Mouse (Mus musculus): Measurements from ENCODE around the gene Ppfibp2. TPM values are rescaled to one million over a fixed set of nuclear protein-coding genes. Genes with fewer than 3 reads are reported as not detected.
A peak's percentile ranks its signal among the peaks of the same experiment; 100 is the strongest.

The Ppfibp2 gene
- polyA plus RNA-seq, 1 experiment from 2014 or later, result 18.2 TPM

GRCm38 (mm10) chr7:107688040-107688439, 93.0 kb downstream of the Ppfibp2 start:
- H3K9me3 ChIP-seq, result no peaks in the 10 kb centered on the region
- no peak overlapping the region for H3K4me3 ChIP-seq
- no peak overlapping the region for H3K27ac ChIP-seq
- H3K4me1 ChIP-seq, result peaks cover 15% of the 10 kb centered on the region
- no peak overlapping the region for H3K9ac ChIP-seq
- H3K4me2 ChIP-seq, result no peak overlapping the region
- 72% methylated on average over 4 of the region's 4 CpGs for WGBS
- ATAC-seq (ENCODE audit: insufficient number of reproducible peaks, low FRiP score, low TSS enrichment, low read depth), result no peak
- H3K27me3 ChIP-seq, result no peaks in the 10 kb centered on the region
- no peaks in the 10 kb centered on the region for H3K36me3 ChIP-seq

DNA sequence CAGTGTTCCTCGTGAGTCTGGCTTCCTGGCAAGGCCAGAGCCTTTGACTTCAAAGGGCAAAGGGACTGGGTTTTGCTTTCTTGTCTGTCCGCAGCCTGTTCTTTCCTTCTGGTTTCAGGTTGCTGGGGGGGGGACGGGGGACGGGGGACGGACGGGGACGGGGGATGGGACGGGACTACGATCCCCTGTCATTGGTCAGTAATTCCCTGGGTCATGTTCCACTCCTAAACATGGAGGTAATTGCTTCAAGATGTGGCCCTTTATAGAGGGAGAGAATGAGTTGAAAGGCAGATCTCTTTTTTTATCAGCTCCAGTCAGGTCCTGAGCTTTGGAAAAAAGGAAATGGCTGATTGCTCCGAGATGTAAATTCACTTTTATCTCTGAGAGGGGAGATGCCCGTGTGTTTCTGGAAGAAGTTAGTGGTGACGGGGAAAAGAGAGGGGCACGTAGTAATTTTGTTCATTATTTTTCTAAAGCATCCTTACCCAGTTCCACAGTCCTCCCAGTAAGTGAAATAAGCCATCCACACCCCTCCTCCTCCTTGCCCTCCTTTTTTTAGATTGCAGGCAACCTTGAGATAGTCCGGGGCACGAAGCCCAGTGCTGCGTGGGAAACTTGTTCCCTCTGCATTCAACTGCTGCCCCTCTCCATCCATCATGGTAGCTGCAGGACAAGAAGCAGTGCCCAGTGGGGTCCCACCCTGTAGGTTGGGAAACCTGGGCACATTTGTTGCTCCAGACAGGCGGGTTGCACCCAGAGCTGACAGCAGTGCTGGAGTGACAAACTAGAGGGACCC, 95.6 kb downstream of the Ppfibp2 start:
- no peaks in the 10 kb centered on the region for H3K9me3 ChIP-seq
- no peak overlapping the region for H3K9ac ChIP-seq
- H3K4me1 ChIP-seq, result peaks cover 15% of the 10 kb centered on the region
- H3K27me3 ChIP-seq, result no peaks in the 10 kb centered on the region
- peak overlapping the region; percentile 57; the same call in 1 of the 2 replicates for H3K27ac ChIP-seq
- no peaks in the 10 kb centered on the region for H3K36me3 ChIP-seq
- ATAC-seq (ENCODE audit: insufficient number of reproducible peaks, low FRiP score, low TSS enrichment, low read depth), result no peak
- 0 out of 2 replicates have a peak overlapping the region, but pooled peaks have one; percentile 2 for H3K4me2 ChIP-seq
- no peak overlapping the region for H3K4me3 ChIP-seq
- 13% methylated on average over 17 of the region's 17 CpGs for whole genome bisulfite sequencing

DNA sequence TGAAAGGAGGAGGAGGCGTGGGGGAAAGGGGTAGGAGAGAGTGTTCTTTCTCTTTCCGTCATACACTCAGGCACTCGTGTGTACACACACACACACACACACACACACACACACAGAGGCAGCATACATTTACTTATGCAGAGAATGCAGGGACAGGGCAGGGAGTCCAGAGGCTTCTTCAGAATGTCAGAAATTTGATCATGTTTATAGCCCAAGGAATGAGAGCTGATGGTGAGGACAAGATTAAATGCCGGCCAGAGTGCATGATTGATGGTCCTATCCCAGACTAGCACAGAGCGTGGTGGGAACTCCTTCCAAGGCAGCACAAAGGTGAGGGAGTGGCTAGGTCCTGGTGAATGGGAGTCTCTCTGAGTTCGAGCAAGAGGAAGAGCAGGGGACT, 96.5 kb downstream of the Ppfibp2 start:
- H3K9me3 ChIP-seq, result no peaks in the 10 kb centered on the region
- H3K27me3 ChIP-seq, result no peaks in the 10 kb centered on the region
- no peak overlapping the region for H3K4me2 ChIP-seq
- WGBS, result 33% methylated on average over 6 of the region's 6 CpGs
- no peak for ATAC-seq (ENCODE audit: insufficient number of reproducible peaks, low FRiP score, low TSS enrichment, low read depth)
- no peak overlapping the region for H3K4me3 ChIP-seq
- no peaks in the 10 kb centered on the region for H3K36me3 ChIP-seq
- H3K9ac ChIP-seq, result no peak overlapping the region
- H3K27ac ChIP-seq, result no peak overlapping the region
- H3K4me1 ChIP-seq, result peaks cover 15% of the 10 kb centered on the region

DNA sequence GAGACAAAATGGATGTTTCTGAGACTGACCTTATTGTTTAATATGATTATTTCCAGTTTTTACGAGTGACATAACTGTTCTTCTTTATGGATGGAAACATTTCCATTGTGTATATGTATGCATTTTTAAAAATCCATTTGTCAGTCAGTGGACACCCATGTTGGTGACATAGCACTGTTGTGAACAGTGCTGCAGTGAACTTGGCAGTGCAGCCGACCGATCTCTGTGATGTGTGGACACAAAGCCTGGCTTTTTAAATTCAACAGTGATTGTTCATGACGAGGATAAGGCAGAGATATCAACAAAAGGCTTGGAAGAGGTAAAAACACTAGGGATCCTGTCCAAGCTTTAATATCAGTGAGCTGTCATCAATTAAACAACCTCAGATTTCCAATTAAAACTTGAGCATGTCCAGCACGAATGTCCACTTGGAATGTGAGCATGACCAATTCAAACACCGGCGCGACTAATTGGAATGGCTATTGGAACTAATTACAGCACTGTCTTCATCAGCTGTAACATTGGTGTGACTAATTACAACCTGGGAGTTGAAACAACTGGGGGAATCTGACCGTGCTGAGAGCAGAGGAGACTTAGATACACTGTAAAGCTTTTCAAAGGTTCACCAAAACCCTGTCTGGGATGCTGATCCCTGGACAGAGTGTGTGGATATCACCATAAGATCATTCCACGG, 99.4 kb downstream of the Ppfibp2 start:
- Histone ChIP-seq H3K4me1 (peaks cover 15% of the 10 kb centered on the region), H3K9me3 (no peaks in the 10 kb centered on the region), H3K4me3 (no peak overlapping the region), H3K4me2 (no peak overlapping the region), H3K27ac (no peak overlapping the region), H3K36me3 (no peaks in the 10 kb centered on the region), H3K9ac (no peak overlapping the region), H3K27me3 (no peaks in the 10 kb centered on the region)
- WGBS, result 66% methylated on average over 10 of the region's 10 CpGs
- no peak for ATAC-seq (ENCODE audit: insufficient number of reproducible peaks, low FRiP score, low TSS enrichment, low read depth)

DNA sequence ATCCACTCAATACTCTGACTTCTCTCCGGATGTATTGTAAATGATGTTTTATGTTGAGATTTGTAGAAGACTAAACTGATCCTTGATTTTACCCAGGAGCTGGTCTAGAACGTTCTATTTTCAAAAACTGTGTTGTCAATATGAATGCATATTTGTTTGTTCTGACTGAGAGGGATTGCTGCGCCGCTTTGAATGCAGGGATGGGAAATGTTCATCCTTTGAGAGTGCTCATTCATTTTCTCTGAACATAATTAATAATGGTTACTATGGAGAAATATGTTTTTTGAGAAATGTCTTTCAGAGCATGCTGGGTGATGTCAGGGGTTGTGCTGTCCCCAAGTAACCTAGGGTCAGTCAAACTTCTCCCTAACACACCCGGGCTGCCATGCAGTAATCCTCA, 102.1 kb downstream of the Ppfibp2 start:
- no peak overlapping the region for H3K4me2 ChIP-seq
- H3K4me1 ChIP-seq, result peaks cover 4% of the 10 kb centered on the region; the same call in 1 of the 2 replicates
- H3K27ac ChIP-seq, result no peak overlapping the region
- H3K4me3 ChIP-seq, result no peak overlapping the region
- WGBS, result 84% methylated on average over 5 of the region's 5 CpGs
- ATAC-seq (ENCODE audit: insufficient number of reproducible peaks, low FRiP score, low TSS enrichment, low read depth), result no peak
- 0 out of 2 replicates have a peak, but pooled peaks cover 6% of the 10 kb centered on the region for H3K36me3 ChIP-seq
- no peak overlapping the region for H3K9ac ChIP-seq
- no peaks in the 10 kb centered on the region for H3K27me3 ChIP-seq
- H3K9me3 ChIP-seq, result no peaks in the 10 kb centered on the region

- no peaks in the 10 kb centered on the region for H3K9me3 ChIP-seq
- peaks cover 11% of the 10 kb centered on the region; the same call in 1 of the 2 replicates for H3K4me1 ChIP-seq
- 0 out of 2 replicates have a peak, but pooled peaks cover 6% of the 10 kb centered on the region for H3K36me3 ChIP-seq
- H3K27me3 ChIP-seq, result no peaks in the 10 kb centered on the region
- no peak for ATAC-seq (ENCODE audit: insufficient number of reproducible peaks, low FRiP score, low TSS enrichment, low read depth)
- H3K27ac ChIP-seq, result 0 out of 2 replicates have a peak overlapping the region, but pooled peaks have one; percentile 27
- H3K9ac ChIP-seq, result no peak overlapping the region
- H3K4me3 ChIP-seq, result no peak overlapping the region
- no peak overlapping the region for H3K4me2 ChIP-seq
- WGBS, result 55% methylated on average over 1 of the region's 1 CpGs
Observed at GRCm38 (mm10) chr7:107699926-107700325, 104.9 kb downstream of the Ppfibp2 start.

- H3K4me1 ChIP-seq, result peaks cover 11% of the 10 kb centered on the region; the same call in 1 of the 2 replicates
- H3K9ac ChIP-seq, result no peak overlapping the region
- no peak for ATAC-seq (ENCODE audit: insufficient number of reproducible peaks, low FRiP score, low TSS enrichment, low read depth)
- no peak overlapping the region for H3K4me2 ChIP-seq
- 0 out of 2 replicates have a peak, but pooled peaks cover 10% of the 10 kb centered on the region for H3K36me3 ChIP-seq
- WGBS, result 83% methylated on average over 5 of the region's 5 CpGs
- H3K27me3 ChIP-seq, result no peaks in the 10 kb centered on the region
- H3K9me3 ChIP-seq, result no peaks in the 10 kb centered on the region
- no peak overlapping the region for H3K27ac ChIP-seq
- no peak overlapping the region for H3K4me3 ChIP-seq
Observed at GRCm38 (mm10) chr7:107700646-107701045, 105.6 kb downstream of the Ppfibp2 start.

DNA sequence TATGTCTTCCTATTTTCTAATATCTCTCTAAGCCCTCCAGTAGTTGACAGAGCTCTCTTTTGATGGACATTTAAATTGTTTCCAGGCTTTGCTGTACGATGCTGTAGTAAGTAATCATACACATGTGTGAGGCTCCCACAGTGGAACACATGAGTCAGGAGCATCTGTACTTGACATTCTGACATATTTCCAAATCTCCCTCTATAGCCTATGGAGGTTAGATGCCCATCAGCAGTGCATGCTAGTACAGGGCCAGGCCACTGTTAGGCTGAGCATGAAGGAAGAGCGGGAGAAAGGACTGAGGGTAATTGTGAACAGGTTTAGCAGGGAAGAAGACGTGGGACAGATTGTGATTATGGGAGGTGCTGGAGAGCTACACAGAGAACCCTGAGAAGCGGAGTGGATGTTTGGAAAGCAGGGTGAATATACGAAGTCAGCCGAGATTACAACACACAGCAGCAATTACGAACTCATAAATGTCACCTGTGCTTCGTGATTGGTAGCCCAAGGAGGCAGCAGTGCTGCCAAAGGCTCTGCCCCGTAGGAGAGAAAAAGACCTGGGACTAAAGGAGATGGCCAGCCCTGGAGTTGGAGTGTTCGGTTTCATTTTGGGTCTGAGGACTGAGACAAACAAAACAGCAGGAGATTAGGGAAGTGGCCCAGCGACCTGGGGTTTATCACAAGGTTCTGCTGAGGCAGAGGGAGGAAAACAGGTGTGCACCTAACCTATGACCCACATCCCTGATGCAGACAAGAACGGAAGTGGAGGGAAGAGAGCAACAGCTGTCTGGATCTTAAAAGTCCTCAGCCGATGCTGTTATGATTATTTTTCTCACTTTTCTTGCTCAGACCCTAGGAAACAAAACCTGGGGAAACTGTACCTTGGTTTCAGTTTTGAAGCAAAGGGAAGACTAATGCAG, 107.7 kb downstream of the Ppfibp2 start:
- Histone ChIP-seq H3K4me1 (peaks cover 13% of the 10 kb centered on the region; the same call in 1 of the 2 replicates), H3K4me2 (no peak overlapping the region), H3K27me3 (no peaks in the 10 kb centered on the region), H3K27ac (peak overlapping the region; percentile 43; the same call in 1 of the 2 replicates), H3K4me3 (no peak overlapping the region), H3K9me3 (no peaks in the 10 kb centered on the region), H3K36me3 (0 out of 2 replicates have a peak, but pooled peaks cover 10% of the 10 kb centered on the region), H3K9ac (no peak overlapping the region)
- ATAC-seq (ENCODE audit: insufficient number of reproducible peaks, low FRiP score, low TSS enrichment, low read depth), result peak; percentile 55
- WGBS, result 19% methylated on average over 13 of the region's 13 CpGs

DNA sequence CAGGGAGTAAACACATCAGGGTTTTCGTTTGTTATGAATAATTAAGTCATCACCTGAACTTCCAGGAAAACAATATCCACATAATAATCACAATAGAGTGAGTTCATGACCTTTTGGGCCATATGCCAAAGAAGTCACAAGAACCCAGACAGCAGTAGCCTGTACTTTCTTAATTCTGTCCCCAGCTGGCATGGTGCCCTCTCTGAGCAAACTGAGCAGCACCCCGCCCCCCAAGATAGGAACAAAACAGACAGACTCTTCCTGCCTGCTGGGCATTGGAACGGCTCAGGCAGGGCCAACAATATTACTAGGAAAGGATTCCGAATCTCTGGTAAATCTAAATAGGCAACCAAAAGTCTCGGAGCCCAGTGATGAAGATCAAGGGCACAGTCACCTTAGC, 110.9 kb downstream of the Ppfibp2 start:
- Histone ChIP-seq H3K27ac (no peak overlapping the region), H3K4me2 (no peak overlapping the region)

DNA sequence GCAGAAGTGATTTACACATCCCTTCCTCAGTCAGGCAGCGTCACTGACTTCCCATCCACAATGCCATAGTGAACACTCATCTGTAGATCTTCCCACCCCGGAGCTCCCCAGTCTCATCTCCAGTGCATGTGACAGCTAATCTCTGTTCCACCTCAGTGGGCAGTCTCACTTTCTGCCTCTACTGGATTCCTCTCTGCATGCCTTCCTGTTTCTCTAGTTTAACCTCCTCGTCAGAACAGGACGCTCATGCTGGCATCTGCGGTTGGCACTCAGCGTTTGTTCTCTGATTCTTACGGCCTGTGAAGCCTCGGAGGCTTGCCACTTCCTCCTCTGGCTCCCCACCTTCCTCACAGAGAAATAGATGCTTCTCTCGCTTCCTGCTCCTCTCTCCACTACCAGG, 112.6 kb downstream of the Ppfibp2 start:
- H3K4me2 ChIP-seq, result no peak overlapping the region
- ATAC-seq (ENCODE audit: insufficient number of reproducible peaks, low FRiP score, low TSS enrichment, low read depth), result no peak
- H3K27ac ChIP-seq, result peak overlapping the region; percentile 72
- H3K36me3 ChIP-seq, result 0 out of 2 replicates have a peak, but pooled peaks cover 4% of the 10 kb centered on the region
- no peaks in the 10 kb centered on the region for H3K27me3 ChIP-seq
- peaks cover 23% of the 10 kb centered on the region for H3K4me1 ChIP-seq
- H3K9ac ChIP-seq, result no peak overlapping the region
- WGBS, result 57% methylated on average over 9 of the region's 9 CpGs
- H3K9me3 ChIP-seq, result no peaks in the 10 kb centered on the region
- H3K4me3 ChIP-seq, result no peak overlapping the region

More for the DNA sequence above, 110.9 kb downstream of the Ppfibp2 start:
- Histone ChIP-seq H3K9ac (no peak overlapping the region), H3K4me1 (peaks cover 24% of the 10 kb centered on the region), H3K9me3 (no peaks in the 10 kb centered on the region), H3K4me3 (no peak overlapping the region), H3K27me3 (no peaks in the 10 kb centered on the region), H3K36me3 (0 out of 2 replicates have a peak, but pooled peaks cover 5% of the 10 kb centered on the region)
- 74% methylated on average over 5 of the region's 5 CpGs for WGBS
- ATAC-seq (ENCODE audit: insufficient number of reproducible peaks, low FRiP score, low TSS enrichment, low read depth), result no peak

DNA sequence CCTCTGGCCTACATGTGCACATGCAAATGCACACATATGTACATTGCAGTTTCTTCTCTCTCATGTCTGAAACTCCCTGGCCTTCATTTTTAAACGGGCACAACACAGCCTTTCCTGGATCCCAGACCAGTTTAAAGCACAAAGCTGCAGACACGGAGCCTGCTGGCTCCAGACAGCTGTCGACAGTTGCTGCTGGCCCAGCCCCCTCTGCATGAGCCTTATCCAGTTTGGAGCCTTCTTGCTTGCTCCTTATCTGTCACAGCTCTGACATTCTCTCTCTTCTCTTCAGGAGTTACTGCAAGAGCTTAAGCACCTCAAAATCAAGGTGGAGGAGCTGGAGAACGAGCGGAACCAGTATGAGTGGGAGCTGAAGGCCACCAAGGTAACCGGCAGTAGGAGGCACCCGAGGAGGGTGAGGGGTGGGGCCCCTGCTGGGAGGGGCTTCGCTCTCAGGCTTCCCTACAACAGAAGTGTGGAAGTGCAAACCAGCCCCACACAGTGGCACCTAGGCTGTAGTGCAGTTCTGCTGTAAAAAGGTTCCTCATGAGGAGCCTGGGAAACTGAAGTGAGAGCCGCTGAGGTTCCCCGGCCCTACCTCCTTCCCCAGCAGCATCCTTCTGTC, 113.6 kb downstream of the Ppfibp2 start:
- Histone ChIP-seq H3K4me3 (peak overlapping the region; percentile 25), H3K4me1 (peaks cover 18% of the 10 kb centered on the region), H3K36me3 (0 out of 2 replicates have a peak, but pooled peaks cover 4% of the 10 kb centered on the region), H3K27me3 (no peaks in the 10 kb centered on the region), H3K27ac (peak overlapping the region; percentile 72), H3K9ac (peak overlapping the region; percentile 21; the same call in 1 of the 2 replicates), H3K9me3 (no peaks in the 10 kb centered on the region), H3K4me2 (peak overlapping the region; percentile 32)
- peak; percentile 88 for ATAC-seq (ENCODE audit: insufficient number of reproducible peaks, low FRiP score, low TSS enrichment, low read depth)
- 2% methylated on average over 10 of the region's 10 CpGs for WGBS
